Mouse (Mus musculus) heart, postnatal 0 days (tissue): ENCODE data around the gene Plekha4. TPM values are rescaled to one million over a fixed set of nuclear protein-coding genes. Genes with fewer than 3 reads are reported as not detected.

Experiments
- ATAC-seq: fragments of 200-750 bp; cut with Nextera tagmentation; 2 replicates; pipeline ENCODE4 v1.8.0; 2017; ENCODE audit warnings: low read depth, moderate number of reproducible peaks, moderate library complexity; ENCODE audit not compliant: insufficient read depth
- DNase-seq: peaks from one replicate; pipeline ENCODE4 v3.0.0-alpha.2; 2016; ENCODE audit warnings: low spot score
- H3K27ac ChIP-seq: fragments of 300-500 bp; sonication (generic); 2 replicates; pipeline ENCODE4 v1.5.1; 2014; ENCODE audit warnings: low read depth, mild to moderate bottlenecking
- H3K27me3 ChIP-seq: fragments of 300-500 bp; sonication (generic); 2 replicates; pipeline ENCODE4 v1.6.1; 2014; ENCODE audit warnings: low read length, mixed read lengths; ENCODE audit not compliant: control insufficient read depth, insufficient read depth
- H3K36me3 ChIP-seq: fragments of 300-500 bp; sonication (generic); replicated peaks from 2 replicates; pipeline ENCODE4 v1.6.1; 2014; ENCODE audit warnings: low read length, mixed read lengths; ENCODE audit not compliant: control insufficient read depth, insufficient read depth
- H3K4me1 ChIP-seq: fragments of 300-500 bp; sonication (generic); 2 replicates; pipeline ENCODE4 v1.6.1; 2014; ENCODE audit warnings: antibody characterized with exemption; ENCODE audit not compliant: control insufficient read depth, insufficient read depth
- H3K4me2 ChIP-seq: fragments of 300-500 bp; sonication (generic); 2 replicates; pipeline ENCODE4 v1.6.1; 2014; ENCODE audit warnings: low read depth, mild to moderate bottlenecking, low read length, moderate library complexity
- H3K4me3 ChIP-seq: fragments of 300-500 bp; sonication (generic); 2 replicates; pipeline ENCODE4 v1.5.1; 2014; ENCODE audit warnings: low read depth, low read length
- H3K9ac ChIP-seq: fragments of 300-500 bp; sonication (generic); replicated peaks from 2 replicates; pipeline ENCODE4 v1.6.1; 2014; ENCODE audit warnings: low read depth, low read length, mixed read lengths
- H3K9me3 ChIP-seq: fragments of 300-500 bp; sonication (generic); replicated peaks from 2 replicates; pipeline ENCODE4 v1.6.1; 2016; ENCODE audit warnings: low read length; ENCODE audit not compliant: control insufficient read depth
- CTCF ChIP-seq: IDR thresholded peaks from 2 replicates; pipeline ENCODE4 v1.5.1; 2016; ENCODE audit warnings: antibody characterized with exemption, control low read depth, low read depth
- EP300 ChIP-seq: IDR thresholded peaks from 2 replicates; pipeline ENCODE4 v1.6.1; 2016; ENCODE audit warnings: antibody characterized with exemption, low read depth
- WGBS: fragments of 180-500 bp; shearing (Covaris S2); extraction: QIAGEN DNeasy Blood & Tissue Kit; methylation state at CpG from one replicate; pipeline ENCODE4 v1.1.7; 2014; 5-methylcytosine and 5-hydroxymethylcytosine counted together
- polyA plus RNA-seq: library from polyadenylated mRNA; unstranded; fragments of >200 nt; fragmentation: Nextera tagmentation; extraction: Ambion mirVana; gene quantifications from 2 replicates; pipeline ENCODE4 v1.2.1, GENCODE M21; 2015
- total RNA-seq: library from RNA; depleted of rRNA; stranded (reverse); fragments of >200 nt; gene quantifications from 2 replicates; pipeline ENCODE4 v1.2.3, GENCODE M21; 2014; ENCODE audit warnings: low replicate concordance

Plekha4 gene
- total and polyA plus RNA-seq, 2 experiments from 2014 or later = 0.78 to 1.3 TPM

DNA sequence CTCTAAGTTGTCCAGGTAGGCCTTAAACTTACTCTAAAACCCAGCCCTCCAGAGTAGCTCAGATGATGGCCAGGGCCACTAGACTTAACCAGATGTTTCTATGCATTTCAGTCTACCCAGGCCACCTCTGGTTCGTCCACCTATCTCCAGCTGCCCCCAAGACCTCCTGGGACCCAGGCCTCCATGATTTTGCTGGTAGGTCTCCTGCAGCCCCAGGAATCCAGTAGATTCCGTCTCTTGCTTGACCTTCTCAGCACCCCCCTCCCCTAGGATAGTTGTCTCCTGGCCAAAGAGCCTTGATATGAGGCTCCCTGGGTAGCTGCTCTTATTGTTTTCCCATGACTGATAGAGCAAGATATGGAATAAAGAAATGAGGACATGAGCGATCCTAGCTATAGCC is 13.0 kb downstream of the Plekha4 start:
- 0 out of 2 replicates have a peak, but pooled peaks cover 5% of the 10 kb centered on the region for H3K4me1 ChIP-seq
- no peak overlapping the region for H3K4me3 ChIP-seq
- no peaks in the 10 kb centered on the region for H3K27me3 ChIP-seq
- 88% methylated on average over 3 of the region's 3 CpGs for WGBS
- no peak overlapping the region for H3K9ac ChIP-seq
- no peak for ATAC-seq
- no peak overlapping the region for H3K4me2 ChIP-seq
- no peak overlapping the region for H3K27ac ChIP-seq
- no peaks in the 10 kb centered on the region for H3K9me3 ChIP-seq
- TF ChIP-seq EP300 (no peak), CTCF (no peak)
- no peaks in the 10 kb centered on the region for H3K36me3 ChIP-seq
- DNase-seq = no peak

DNA sequence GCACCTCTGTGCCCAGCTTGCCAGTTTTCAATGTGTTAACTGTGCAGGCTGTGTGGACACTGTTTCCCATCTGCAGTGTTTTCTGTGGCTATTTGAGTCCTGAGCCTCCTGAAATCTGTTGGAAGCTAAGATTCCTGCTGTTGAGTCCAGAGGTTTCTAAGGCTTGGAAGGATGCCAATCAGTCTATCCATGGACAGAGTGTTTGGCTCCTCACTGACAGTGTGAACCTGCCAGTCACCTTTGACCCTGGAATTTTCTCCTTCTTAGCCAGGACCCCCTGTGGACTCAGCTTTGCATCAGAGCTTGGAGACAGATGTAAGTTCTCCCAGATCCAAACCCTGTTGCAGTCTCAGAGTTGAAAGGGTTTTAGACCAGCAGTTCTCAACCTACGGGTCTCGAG is 14.1 kb downstream of the Plekha4 start:
- H3K9ac ChIP-seq = no peak overlapping the region
- 0 out of 2 replicates have a peak, but pooled peaks cover 4% of the 10 kb centered on the region for H3K9me3 ChIP-seq
- ATAC-seq = no peak
- no peak for DNase-seq
- no peak overlapping the region for H3K27ac ChIP-seq
- no peak for TF ChIP-seq EP300
- no peak for TF ChIP-seq CTCF
- whole genome bisulfite sequencing = 68% methylated on average over 2 of the region's 2 CpGs
- H3K4me1 ChIP-seq = 0 out of 2 replicates have a peak, but pooled peaks cover 5% of the 10 kb centered on the region
- H3K36me3 ChIP-seq = no peaks in the 10 kb centered on the region
- H3K4me2 ChIP-seq = no peak overlapping the region
- no peak overlapping the region for H3K4me3 ChIP-seq
- H3K27me3 ChIP-seq = no peaks in the 10 kb centered on the region

DNA sequence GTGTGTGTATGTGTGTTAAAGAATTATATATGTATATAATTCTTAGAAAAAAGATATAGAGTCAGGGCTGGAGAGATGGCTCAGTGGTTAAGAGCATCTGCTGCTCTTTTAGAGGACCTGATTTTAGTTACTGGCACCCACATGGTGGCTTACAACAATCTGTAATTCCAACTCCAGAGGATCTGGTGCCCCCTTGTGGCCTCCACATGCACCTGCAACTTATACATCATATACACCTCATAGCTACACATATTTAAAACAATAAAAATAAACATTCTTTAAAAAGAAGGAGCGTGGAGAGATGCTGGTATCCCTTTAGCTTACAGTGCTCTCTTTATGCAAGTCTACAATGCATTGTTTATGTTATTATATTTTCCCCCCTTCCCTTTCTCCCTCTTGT is 18.4 kb downstream of the Plekha4 start:
- Histone ChIP-seq H3K9me3 (0 out of 2 replicates have a peak, but pooled peaks cover 4% of the 10 kb centered on the region), H3K4me1 (no peaks in the 10 kb centered on the region), H3K36me3 (no peaks in the 10 kb centered on the region), H3K4me2 (no peak overlapping the region), H3K4me3 (no peak overlapping the region), H3K27ac (no peak overlapping the region), H3K27me3 (no peaks in the 10 kb centered on the region), H3K9ac (no peak overlapping the region)
- WGBS = 88% methylated on average over 1 of the region's 1 CpGs
- DNase-seq (no peak), ATAC-seq (no peak)
- TF ChIP-seq EP300 (no peak), CTCF (no peak)

DNA sequence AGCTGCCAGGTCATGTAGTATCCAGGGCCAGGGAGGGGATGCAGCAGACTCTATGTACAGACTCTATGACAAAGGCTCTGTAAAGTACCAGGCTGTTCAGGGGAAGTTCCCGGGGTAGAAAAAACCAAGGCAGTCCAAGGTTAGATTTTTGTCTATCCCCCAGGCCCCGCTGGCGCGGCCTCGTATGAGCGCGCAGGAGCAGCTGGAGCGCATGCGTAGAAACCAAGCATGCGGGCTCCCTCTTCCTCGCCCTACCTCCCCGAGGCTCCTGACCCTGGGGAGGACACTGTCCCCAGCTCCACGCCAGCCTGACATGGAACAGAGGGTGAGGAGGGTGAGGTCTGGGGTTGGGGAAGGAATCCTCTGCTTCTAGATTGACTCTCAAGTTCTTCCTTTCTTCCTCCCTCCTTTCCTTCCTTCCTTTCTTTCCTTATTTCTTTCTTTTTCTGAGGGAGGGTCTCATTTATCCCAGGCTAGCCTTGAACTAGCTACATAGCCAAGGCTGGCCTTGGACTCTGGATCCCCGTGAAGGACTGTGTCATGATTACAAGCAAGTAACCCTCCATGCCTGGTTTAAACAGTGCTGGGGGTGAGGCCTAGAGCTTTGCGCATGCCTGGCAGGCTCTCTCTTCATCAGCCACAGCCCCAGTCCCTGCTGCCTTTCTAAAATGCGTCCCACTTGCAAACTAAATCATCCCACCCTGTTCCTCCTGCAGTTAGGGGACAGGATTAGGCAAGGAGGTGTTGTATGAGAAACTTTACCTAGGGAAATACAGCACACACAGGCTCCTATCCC is 23.7 kb downstream of the Plekha4 start:
- Histone ChIP-seq H3K36me3 (no peaks in the 10 kb centered on the region), H3K4me1 (no peaks in the 10 kb centered on the region), H3K4me2 (no peak overlapping the region), H3K27ac (no peak overlapping the region), H3K4me3 (no peak overlapping the region), H3K9ac (no peak overlapping the region), H3K27me3 (no peaks in the 10 kb centered on the region), H3K9me3 (no peaks in the 10 kb centered on the region)
- 92% methylated on average over 16 of the region's 16 CpGs for WGBS
- TF ChIP-seq EP300 = no peak
- no peak for TF ChIP-seq CTCF
- DNase-seq = no peak
- no peak for ATAC-seq

DNA sequence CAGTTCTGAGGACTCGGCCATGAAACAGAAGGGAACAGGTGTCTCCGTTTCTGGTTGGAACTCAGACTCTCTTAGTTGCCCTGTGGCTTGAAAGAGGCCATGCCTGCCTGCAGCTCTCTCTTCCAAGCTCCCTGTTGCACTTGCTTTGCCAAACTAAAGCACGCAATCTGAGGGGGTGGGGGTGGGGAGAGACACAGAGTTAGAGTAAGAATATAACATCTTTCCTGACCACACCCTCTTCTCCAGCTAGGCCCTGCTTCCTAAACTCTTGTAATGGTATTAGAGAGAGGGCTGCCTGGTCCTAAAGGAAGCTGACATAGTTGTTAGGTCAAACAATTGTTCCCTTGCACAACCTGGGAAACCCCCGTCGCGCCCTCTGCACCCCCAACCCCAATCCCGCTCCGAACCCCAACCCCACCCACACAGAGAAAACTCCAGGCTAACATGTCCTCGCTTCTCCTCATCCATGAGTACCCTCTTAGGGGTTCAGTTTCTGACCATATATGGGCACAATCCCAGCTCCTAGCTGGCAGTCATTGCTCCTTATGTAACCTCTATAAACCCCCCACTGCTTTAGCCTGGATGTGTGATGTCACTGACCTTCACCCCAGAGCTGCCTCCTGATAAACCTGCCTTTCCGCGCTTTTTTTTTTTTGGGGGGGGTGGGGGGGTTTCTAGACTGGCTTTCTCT is 24.8 kb downstream of the Plekha4 start:
- ATAC-seq (no peak), DNase-seq (no peak)
- H3K4me2 ChIP-seq = no peak overlapping the region
- H3K27ac ChIP-seq = no peak overlapping the region
- H3K9ac ChIP-seq = no peak overlapping the region
- 67% methylated on average over 11 of the region's 11 CpGs for WGBS
- no peak overlapping the region for H3K4me3 ChIP-seq
- no peaks in the 10 kb centered on the region for H3K27me3 ChIP-seq
- no peaks in the 10 kb centered on the region for H3K4me1 ChIP-seq
- no peaks in the 10 kb centered on the region for H3K36me3 ChIP-seq
- no peak for TF ChIP-seq EP300
- TF ChIP-seq CTCF = no peak
- H3K9me3 ChIP-seq = no peaks in the 10 kb centered on the region
